Mouse (Mus musculus) stomach, postnatal 0 days (tissue): Measurements from ENCODE around the gene Mbnl1. TPM values are rescaled to one million over a fixed set of nuclear protein-coding genes. Genes with fewer than 3 reads are reported as not detected.
"Not testable (repeated sequence)": the region's sequence is repeated elsewhere in the genome, so short reads cannot be mapped to it uniquely, and the experiment has no call there.

ENCODE experiments used
- ATAC-seq: fragments of 200-750 bp; cut with Nextera tagmentation; 2 replicates; pipeline ENCODE4 v1.8.0; 2017; ENCODE audit not compliant: low FRiP score, low TSS enrichment
- DNase-seq: peaks from one replicate; pipeline ENCODE4 v3.0.0-alpha.2; 2016; ENCODE audit warnings: low spot score
- H3K27ac ChIP-seq: fragments of 300-500 bp; sonication (generic); replicated peaks from 2 replicates; pipeline ENCODE4 v1.5.1; 2014; ENCODE audit warnings: mild to moderate bottlenecking, control low read depth
- H3K27me3 ChIP-seq: fragments of 300-500 bp; sonication (generic); 2 replicates; pipeline ENCODE4 v1.6.1; 2014; ENCODE audit warnings: low read length; ENCODE audit not compliant: control insufficient read depth, insufficient read depth
- H3K36me3 ChIP-seq: fragments of 300-500 bp; sonication (generic); 2 replicates; pipeline ENCODE4 v1.6.1; 2014; ENCODE audit warnings: low read length, mixed read lengths; ENCODE audit not compliant: control insufficient read depth, insufficient read depth
- H3K4me1 ChIP-seq: fragments of 300-500 bp; sonication (generic); replicated peaks from 2 replicates; pipeline ENCODE4 v1.6.1; 2014; ENCODE audit warnings: antibody characterized with exemption; ENCODE audit not compliant: control insufficient read depth, insufficient read depth
- H3K4me2 ChIP-seq: fragments of 300-500 bp; sonication (generic); replicated peaks from 2 replicates; pipeline ENCODE4 v1.6.1; 2014; ENCODE audit warnings: low read depth, mild to moderate bottlenecking, control low read depth, moderate library complexity
- H3K4me3 ChIP-seq: fragments of 300-500 bp; sonication (generic); 2 replicates; pipeline ENCODE4 v1.5.1; 2014; ENCODE audit warnings: low read depth, low read length, control low read depth
- H3K9ac ChIP-seq: fragments of 300-500 bp; sonication (generic); 2 replicates; pipeline ENCODE4 v1.6.1; 2014; ENCODE audit warnings: mild to moderate bottlenecking, low read length, control low read depth, mixed read lengths
- H3K9me3 ChIP-seq: fragments of 300-500 bp; sonication (generic); 2 replicates; pipeline ENCODE4 v1.6.1; 2016; ENCODE audit warnings: low read length; ENCODE audit not compliant: control insufficient read depth
- CTCF ChIP-seq: IDR thresholded peaks from 2 replicates; pipeline ENCODE4 v1.5.1; 2016; ENCODE audit warnings: antibody characterized with exemption, low read depth, mild to moderate bottlenecking, moderate library complexity
- EP300 ChIP-seq: optimal IDR thresholded peaks from 2 replicates; pipeline ENCODE3; 2016; ENCODE audit warnings: antibody characterized with exemption
- WGBS: fragments of 180-500 bp; shearing (Covaris S2); extraction: QIAGEN DNeasy Blood & Tissue Kit; methylation state at CpG from one replicate; pipeline ENCODE4 v1.1.7; 2014; 5-methylcytosine and 5-hydroxymethylcytosine counted together
- polyA plus RNA-seq: library from polyadenylated mRNA; unstranded; fragments of >200 nt; fragmentation: Nextera tagmentation; extraction: Ambion mirVana; gene quantifications from 2 replicates; pipeline ENCODE4 v1.2.1, GENCODE M21; 2015

Gene Mbnl1
- polyA plus RNA-seq, 1 experiment from 2014 or later: 59.7 TPM

GRCm38 (mm10) chr3:60485987-60486712 lies 13.5 kb downstream of the Mbnl1 start:
- 79% methylated on average over 4 of the region's 4 CpGs for WGBS
- ATAC-seq: no peak
- no peaks in the 10 kb centered on the region for H3K9me3 ChIP-seq

DNA sequence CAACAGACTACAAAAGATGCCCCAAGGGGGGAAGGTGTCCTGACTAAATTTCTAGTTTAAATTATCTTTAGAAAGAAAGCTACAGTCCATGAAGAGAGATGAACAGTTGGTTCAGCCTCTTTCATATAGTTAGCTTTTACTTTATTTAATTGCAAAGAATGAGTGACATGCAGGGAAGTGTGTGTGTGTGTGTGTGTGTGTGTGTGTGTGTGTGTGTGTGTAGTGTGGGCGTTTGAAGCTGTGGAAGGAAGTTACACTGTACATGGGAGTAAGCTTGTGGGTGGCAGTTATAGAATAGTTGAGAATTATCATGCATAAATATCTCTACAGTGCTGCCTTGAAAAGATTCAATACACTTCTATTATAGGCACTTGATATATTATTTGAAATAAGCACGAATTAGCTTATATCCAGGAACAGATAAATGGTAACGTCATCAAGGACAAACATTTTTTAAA lies 14.1 kb downstream of the Mbnl1 start:
- DNase-seq (no peak), ATAC-seq (no peak)
- Histone ChIP-seq H3K27me3 (no peaks in the 10 kb centered on the region), H3K4me3 (no peak overlapping the region), H3K4me2 (no peak overlapping the region), H3K4me1 (no peaks in the 10 kb centered on the region), H3K9me3 (no peaks in the 10 kb centered on the region), H3K36me3 (no peaks in the 10 kb centered on the region), H3K27ac (no peak overlapping the region), H3K9ac (no peak overlapping the region)
- WGBS: 84% methylated on average over 3 of the region's 3 CpGs
- TF ChIP-seq EP300 (no peak), CTCF (no peak)

More at GRCm38 (mm10) chr3:60485987-60486712, 13.5 kb downstream of the Mbnl1 start:
- DNase-seq: no peak
- H3K4me1 ChIP-seq: no peaks in the 10 kb centered on the region
- H3K9ac ChIP-seq: no peak overlapping the region
- H3K27me3 ChIP-seq: no peaks in the 10 kb centered on the region
- H3K27ac ChIP-seq: no peak overlapping the region
- H3K4me3 ChIP-seq: no peak overlapping the region
- TF ChIP-seq CTCF (no peak), EP300 (no peak)
- H3K4me2 ChIP-seq: no peak overlapping the region
- no peaks in the 10 kb centered on the region for H3K36me3 ChIP-seq

DNA sequence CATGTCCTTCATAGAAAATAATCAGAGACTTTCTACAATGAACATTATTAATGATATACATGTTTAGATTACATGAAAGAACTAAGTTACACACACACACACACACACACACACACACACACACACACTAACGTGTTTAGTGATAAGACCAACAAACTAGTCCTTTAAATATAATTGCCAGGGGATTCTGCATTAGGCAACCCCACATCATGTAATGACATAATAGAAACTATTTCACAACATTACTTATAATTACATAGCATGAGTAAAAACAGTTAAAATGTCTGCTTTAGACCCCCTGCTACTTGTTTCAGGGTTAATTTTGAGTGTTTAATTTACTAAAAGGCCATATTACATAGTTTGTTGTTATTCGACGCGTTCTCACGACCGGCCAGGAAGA lies 16.9 kb downstream of the Mbnl1 start:
- DNase-seq: no peak
- Histone ChIP-seq H3K36me3 (no peaks in the 10 kb centered on the region), H3K9me3 (no peaks in the 10 kb centered on the region), H3K9ac (no peak overlapping the region), H3K4me1 (no peaks in the 10 kb centered on the region), H3K27me3 (no peaks in the 10 kb centered on the region), H3K27ac (no peak overlapping the region), H3K4me3 (no peak overlapping the region), H3K4me2 (no peak overlapping the region)
- WGBS: 94% methylated on average over 6 of the region's 6 CpGs
- no peak for TF ChIP-seq CTCF
- TF ChIP-seq EP300: no peak
- ATAC-seq: no peak

DNA sequence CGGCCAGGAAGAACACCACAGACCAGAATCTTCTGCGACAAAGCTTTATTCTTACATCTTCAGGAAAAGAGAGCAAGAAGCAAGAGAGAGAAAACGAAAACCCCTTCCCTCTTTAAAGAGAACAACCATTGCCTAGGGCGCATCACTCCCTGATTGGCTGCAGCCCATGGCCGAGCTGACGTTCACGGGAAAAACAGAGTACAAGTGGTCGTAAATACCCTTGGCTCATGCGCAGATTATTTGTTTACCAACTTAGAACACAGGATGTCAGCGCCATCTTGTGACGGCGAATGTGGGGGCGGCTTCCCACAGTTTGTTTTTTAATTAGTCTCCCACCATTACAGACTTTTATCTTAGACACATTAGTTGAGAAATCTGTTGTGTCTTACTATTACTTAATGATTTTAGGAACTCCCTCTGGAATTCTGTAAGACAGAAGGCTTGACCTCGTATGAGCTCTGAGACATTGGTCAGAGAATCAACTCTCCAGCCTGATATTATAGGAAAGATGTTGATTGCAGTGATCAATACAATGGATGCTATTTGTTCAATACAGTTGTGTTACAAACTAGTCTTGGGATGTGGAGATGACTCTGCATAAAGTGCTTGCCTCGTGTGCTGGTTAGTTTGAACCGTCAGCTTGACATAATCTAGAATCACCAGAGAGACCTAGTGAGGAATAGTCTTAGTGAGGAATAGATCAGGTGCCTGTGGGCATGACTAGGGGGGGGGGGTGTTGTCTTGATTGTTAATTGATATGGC lies 22.3 kb downstream of the Mbnl1 start:
- H3K27me3 ChIP-seq, H3K9ac ChIP-seq, H3K4me1 ChIP-seq, H3K4me2 ChIP-seq, DNase-seq, ATAC-seq, H3K27ac ChIP-seq, H3K9me3 ChIP-seq, H3K4me3 ChIP-seq, H3K36me3 ChIP-seq: not testable (repeated sequence)
- WGBS: 57% methylated on average over 7 of the region's 16 CpGs
- TF ChIP-seq CTCF: peak; percentile 10; the same call in 1 of the 2 replicates

DNA sequence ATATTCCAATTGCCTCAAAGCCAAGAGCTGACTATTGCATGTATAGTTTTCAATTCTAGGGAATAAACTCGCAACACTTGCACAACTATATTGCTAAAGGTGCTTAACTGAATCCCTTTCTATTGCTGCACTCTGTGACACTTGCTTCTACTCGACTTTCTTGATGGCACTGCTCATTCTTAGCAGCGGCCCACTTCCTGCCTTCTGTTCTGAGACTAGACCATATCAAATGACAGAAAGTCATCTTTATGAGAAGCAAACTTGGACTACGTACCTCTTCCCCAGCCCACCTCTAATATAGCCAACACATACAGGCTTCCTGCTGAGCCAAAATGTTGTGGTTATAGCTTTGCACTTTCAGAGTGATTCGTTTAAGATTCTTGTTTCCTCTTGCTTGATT lies 23.6 kb downstream of the Mbnl1 start:
- ATAC-seq: no peak
- 76% methylated on average over 5 of the region's 5 CpGs for WGBS
- no peak for DNase-seq

DNA sequence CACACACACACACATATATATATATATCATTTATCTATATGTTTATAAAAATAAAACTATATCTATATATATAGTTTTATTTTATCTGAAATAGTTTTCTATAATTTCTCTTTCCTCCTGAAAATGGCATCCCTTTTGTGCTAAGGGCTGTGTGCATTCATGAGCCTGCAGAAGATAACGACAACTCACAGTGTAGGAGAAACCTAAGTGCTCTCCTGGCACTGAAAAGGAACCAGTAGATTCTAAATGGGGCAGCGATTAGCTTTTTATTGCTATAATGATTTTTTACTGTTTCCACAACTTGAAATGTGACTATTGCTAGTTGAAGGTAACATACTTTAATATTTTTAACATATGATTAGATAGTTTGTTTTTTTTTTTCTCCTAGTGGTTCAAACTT lies 25.5 kb downstream of the Mbnl1 start:
- no peaks in the 10 kb centered on the region for H3K4me1 ChIP-seq
- H3K4me3 ChIP-seq: no peak overlapping the region
- H3K27ac ChIP-seq: no peak overlapping the region
- ATAC-seq (no peak), DNase-seq (no peak)
- TF ChIP-seq EP300 (no peak), CTCF (no peak)
- H3K9ac ChIP-seq: no peak overlapping the region
- no peaks in the 10 kb centered on the region for H3K27me3 ChIP-seq
- no peak overlapping the region for H3K4me2 ChIP-seq
- H3K9me3 ChIP-seq: no peaks in the 10 kb centered on the region
- 82% methylated on average over 2 of the region's 2 CpGs for WGBS
- H3K36me3 ChIP-seq: no peaks in the 10 kb centered on the region

More for the DNA sequence above, 23.6 kb downstream of the Mbnl1 start:
- no peak overlapping the region for H3K9ac ChIP-seq
- H3K9me3 ChIP-seq: no peaks in the 10 kb centered on the region
- no peaks in the 10 kb centered on the region for H3K36me3 ChIP-seq
- TF ChIP-seq EP300: no peak
- TF ChIP-seq CTCF: no peak
- no peak overlapping the region for H3K4me2 ChIP-seq
- no peaks in the 10 kb centered on the region for H3K4me1 ChIP-seq
- H3K27ac ChIP-seq: no peak overlapping the region
- H3K4me3 ChIP-seq: no peak overlapping the region
- H3K27me3 ChIP-seq: no peaks in the 10 kb centered on the region
